Mouse (Mus musculus) gastrocnemius, adult 2 months (tissue): ENCODE data around the gene Olfr543. TPM values are rescaled to one million over a fixed set of nuclear protein-coding genes. Genes with fewer than 3 reads are reported as not detected.
A peak's percentile ranks its signal among the peaks of the same experiment; 100 is the strongest.
"Not testable (repeated sequence)": the region's sequence is repeated elsewhere in the genome, so short reads cannot be mapped to it uniquely, and the experiment has no call there.

ENCODE experiments used
- DNase-seq: peaks from one replicate; pipeline ENCODE4 v3.0.0; 2022
- H3K27ac ChIP-seq: fragments of 200-600 bp; 2 replicates; pipeline ENCODE4 v1.8.1; 2022; ENCODE audit warnings: mild to moderate bottlenecking
- H3K4me3 ChIP-seq: fragments of 200-600 bp; 2 replicates; pipeline ENCODE4 v1.8.1; 2022; ENCODE audit warnings: mild to moderate bottlenecking, moderate library complexity
- CTCF ChIP-seq: fragments of 200-600 bp; IDR thresholded peaks from 2 replicates; pipeline ENCODE4 v1.8.1; 2022; ENCODE audit warnings: antibody characterized with exemption, mild to moderate bottlenecking, moderate library complexity
- intact Hi-C: fragments of 180-260 bp; cut with DNase I; formaldehyde crosslinking; loops from one replicate; pipeline ENCODE4 v1.15.1; 2025
- total RNA-seq, 2 experiments: library from RNA; stranded (reverse); gene quantifications; 2 replicates each; pipeline ENCODE4 v1.2.3; 2021

The Olfr543 gene
- total RNA-seq, 2 experiments from 2014 or later, result not detected

DNA sequence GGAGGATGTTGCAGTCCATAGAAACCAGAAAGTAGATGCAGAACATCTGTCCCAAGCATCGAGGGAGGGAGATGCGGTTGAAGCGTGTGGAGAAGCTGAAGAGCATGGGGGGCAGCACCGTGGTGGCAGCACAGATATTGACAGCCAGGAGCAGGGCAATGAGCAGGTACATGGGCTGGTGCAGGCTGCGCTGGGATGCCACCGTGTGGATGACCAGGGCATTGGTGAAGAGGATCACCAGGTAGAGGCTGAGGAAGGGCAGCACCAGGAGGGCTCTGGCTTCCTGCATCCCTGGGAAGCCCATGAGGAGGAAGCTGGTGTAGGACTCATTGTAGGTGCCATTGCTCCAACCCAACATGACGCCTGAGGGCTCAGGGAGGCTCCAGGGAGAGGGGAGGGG lies 12.9 kb upstream of the Olfr543 start:
- H3K27ac ChIP-seq, H3K4me3 ChIP-seq, intact Hi-C loops, DNase-seq: not testable (repeated sequence)
- TF ChIP-seq CTCF, result peak; percentile 7; the same call in 1 of the 2 replicates

DNA sequence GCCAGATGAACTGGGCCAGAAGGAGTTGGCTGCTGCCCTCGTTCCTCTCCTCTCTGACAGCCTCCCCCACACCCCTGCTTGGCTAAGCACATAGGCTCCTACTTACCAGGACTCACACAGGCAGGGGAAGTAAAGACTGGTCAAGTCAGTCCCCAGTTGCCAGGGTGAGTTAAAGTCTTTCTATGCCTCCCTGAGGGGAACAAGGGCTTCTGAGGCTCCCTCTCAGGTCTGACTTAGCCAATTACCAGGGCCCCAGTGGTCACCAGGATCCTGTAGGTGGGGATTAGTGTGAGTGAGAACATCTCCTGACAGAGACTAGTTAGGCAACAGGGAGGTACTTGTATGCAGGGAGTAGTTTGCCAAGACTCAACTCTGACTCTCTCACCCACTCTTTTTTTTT lies 6.7 kb upstream of the Olfr543 start, which contains the start of gene Olfr544:
Gene Olfr544 (minus strand): TSS at position 153 of the 400 bp plus-strand sequence.
- H3K27ac ChIP-seq, result no peak within 1 kb of the TSS
- intact Hi-C loops, result no loop called here
- DNase-seq, result no peak
- H3K4me3 ChIP-seq, result no peak within 1 kb of the TSS
- no peak for TF ChIP-seq CTCF

DNA sequence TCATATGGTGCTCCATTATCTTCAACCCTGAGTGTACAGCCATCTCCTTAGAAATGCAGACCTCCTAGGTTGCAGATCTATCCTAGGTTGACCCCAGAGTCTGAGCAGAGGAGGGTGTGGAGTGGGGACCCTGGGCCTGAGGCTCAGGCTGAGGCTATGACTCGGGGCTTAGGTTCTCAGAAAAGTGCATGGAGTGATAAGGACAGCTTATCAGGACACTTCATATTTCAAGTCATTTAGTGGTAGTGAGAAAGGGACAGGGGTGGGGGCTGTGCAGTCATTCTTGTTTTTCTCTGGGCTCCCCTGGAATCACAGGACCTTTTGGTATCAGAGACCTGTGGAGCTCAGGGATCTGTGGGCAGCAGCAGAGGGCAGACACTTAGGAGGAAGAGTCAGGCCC lies 4.6 kb upstream of the Olfr543 start:
- Histone ChIP-seq H3K4me3 (no peak overlapping the region), H3K27ac (no peak overlapping the region)
- no peak for DNase-seq
- intact Hi-C loops, result no loop called here
- no peak for TF ChIP-seq CTCF

GRCm38 (mm10) chr7:102484766-102485165 lies 3.3 kb upstream of the Olfr543 start:
- intact Hi-C loops, H3K27ac ChIP-seq, DNase-seq, H3K4me3 ChIP-seq: not testable (repeated sequence)

DNA sequence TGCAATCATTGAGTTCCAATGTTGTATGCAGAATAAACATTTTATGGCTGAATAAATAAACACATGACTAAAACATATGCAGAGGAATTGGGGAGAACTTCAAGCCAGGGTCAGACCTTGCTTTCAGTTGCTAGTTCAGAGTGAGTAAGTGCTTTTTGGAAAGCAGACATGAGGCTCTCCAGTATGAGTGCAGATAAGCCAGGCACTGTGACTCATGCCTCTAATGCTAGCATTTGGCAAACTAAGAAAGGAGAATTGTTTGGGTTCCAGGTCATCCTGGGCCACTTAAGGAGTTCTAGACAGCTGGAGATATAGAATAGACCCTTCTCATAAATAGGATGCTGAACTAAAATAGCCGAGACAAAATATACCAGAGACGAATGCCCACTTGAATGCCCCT lies 2.2 kb upstream of the Olfr543 start:
- TF ChIP-seq CTCF, result no peak
- intact Hi-C loops, result no loop called here
- Histone ChIP-seq H3K4me3 (no peak overlapping the region), H3K27ac (no peak overlapping the region)
- no peak for DNase-seq

DNA sequence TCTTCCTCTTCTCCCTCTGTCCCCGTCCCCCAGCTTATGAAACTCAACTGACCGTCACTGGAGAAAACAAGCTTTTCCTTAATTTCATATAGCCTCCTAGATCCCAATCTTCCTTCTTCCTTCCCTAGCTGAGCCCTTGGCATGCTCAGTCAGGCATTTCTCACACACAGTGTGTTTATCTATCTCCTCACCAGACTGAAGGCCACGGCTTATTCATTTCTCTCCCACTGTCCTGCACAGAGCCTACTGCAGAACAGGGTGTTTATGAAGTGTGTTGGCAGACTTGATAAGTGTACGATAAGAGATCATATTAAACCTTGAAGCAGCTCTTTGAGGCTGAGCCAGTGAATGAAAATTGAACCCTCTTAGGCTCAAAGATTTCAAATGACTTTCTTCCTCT lies 658 bp downstream of the Olfr543 start:
- no peak overlapping the region for H3K4me3 ChIP-seq
- intact Hi-C loops, result no loop called here
- H3K27ac ChIP-seq, result no peak overlapping the region
- TF ChIP-seq CTCF, result no peak
- DNase-seq, result no peak

GRCm38 (mm10) chr7:102479368-102480078 lies 2.0 kb downstream of the Olfr543 start:
- no peak for DNase-seq
- intact Hi-C loops, result no loop called here
- no peak for TF ChIP-seq CTCF
- no peak overlapping the region for H3K27ac ChIP-seq
- no peak overlapping the region for H3K4me3 ChIP-seq

DNA sequence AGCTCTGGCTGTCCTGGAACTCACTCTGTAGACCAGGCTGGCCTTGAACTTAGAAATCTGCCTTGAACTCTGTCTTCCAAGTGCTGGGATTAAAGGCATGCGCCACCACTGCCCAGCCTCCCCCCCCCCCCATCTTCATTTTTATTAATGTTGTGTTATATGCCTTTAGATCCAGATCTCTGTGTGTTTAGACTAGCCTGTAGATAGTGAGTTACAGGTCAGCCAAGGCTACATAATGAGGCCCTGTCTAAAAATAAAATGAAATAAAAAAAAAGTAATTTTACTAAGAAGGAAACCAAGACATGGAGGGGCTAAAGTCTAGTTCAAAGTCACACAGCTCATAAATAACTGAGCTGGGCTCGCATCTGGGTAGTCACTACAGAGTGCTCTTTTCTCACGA lies 2.6 kb downstream of the Olfr543 start:
- no peak overlapping the region for H3K4me3 ChIP-seq
- no peak overlapping the region for H3K27ac ChIP-seq
- no peak for DNase-seq
- intact Hi-C loops, result no loop called here
- TF ChIP-seq CTCF, result no peak

GRCm38 (mm10) chr7:102478425-102478824 lies 3.1 kb downstream of the Olfr543 start:
- Histone ChIP-seq H3K4me3 (no peak overlapping the region), H3K27ac (no peak overlapping the region)
- DNase-seq, result no peak
- no peak for TF ChIP-seq CTCF
- intact Hi-C loops, result no loop called here

DNA sequence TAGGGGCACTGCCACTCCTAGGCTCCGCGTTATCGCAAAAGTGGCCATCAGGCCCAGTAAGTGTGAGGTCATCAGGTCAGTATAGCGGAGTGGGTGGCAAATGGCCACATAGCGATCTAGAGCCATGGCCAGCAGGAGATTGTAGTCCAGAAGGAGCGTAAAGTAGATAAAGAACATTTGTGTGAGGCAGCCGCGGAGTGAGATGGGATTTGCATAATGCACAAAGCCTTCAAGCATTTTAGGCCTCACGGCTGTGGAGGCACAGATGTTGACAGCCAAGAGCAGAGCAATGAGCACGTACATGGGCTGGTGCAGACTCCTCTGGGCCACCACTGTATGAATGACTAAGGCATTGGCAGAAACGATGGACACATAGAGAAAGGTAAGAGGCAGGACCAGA lies 4.1 kb downstream of the Olfr543 start:
- no peak for TF ChIP-seq CTCF
- no peak for DNase-seq
- Histone ChIP-seq H3K27ac (no peak overlapping the region), H3K4me3 (no peak overlapping the region)
- intact Hi-C loops, result no loop called here

- intact Hi-C loops, result no loop called here
- TF ChIP-seq CTCF, result no peak
- DNase-seq, result no peak
- Histone ChIP-seq H3K4me3 (no peak overlapping the region), H3K27ac (no peak overlapping the region)
Measured at GRCm38 (mm10) chr7:102476601-102477000, 4.9 kb downstream of the Olfr543 start.

- Histone ChIP-seq H3K27ac (no peak overlapping the region), H3K4me3 (no peak overlapping the region)
- DNase-seq, result no peak
- TF ChIP-seq CTCF, result no peak
- intact Hi-C loops, result no loop called here
Measured at GRCm38 (mm10) chr7:102472675-102473074, 8.8 kb downstream of the Olfr543 start.

DNA sequence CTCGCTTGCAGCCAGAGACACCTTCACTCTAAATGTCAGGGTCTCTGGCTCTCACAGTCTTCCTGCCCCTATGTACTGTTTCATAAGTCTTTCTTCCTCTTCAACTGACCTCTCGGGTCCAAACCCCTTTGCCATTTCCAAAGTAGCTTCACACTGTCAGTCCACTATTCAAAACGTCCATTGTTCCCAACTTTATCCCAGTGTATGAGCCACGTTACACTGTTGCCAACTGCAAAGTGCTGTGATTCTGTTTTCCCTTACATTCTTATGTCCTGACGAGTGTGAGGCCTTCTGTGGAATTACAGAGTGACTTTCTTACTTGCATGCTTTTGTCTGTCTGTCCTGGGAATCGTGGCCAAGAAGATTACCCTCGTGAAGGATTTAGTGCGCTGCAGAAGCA lies 13.9 kb downstream of the Olfr543 start:
- no peak for DNase-seq
- Histone ChIP-seq H3K4me3 (no peak overlapping the region), H3K27ac (no peak overlapping the region)
- TF ChIP-seq CTCF, result no peak
- intact Hi-C loops, result no loop called here
